14 mouse cellular contexts compared by ENCODE assay signal in genomic region chr19:31284581-31284980, GRCm38 (mm10).
DNase-seq lines count a peak whose midpoint lies in the region; ATAC-seq lines count a peak whose summit lies in the region.
"Had no signal": no experiment of that assay in that cellular context is flagged by ENCODE, and none has a peak within 500 bp of the region (broad histone marks: within the 10 kb centered on the region; RNA-seq: fewer than 3 reads in every experiment).

No protein-coding gene starts in this region.

- no peaks in the 10 kb centered on the region for H3K27me3 ChIP-seq in kidney, embryonic 16.5 days (ENCODE audit: insufficient read depth, low read length)
- H3K27me3 ChIP-seq in kidney, embryonic 15.5 days = no peaks in the 10 kb centered on the region
- H3K27me3 ChIP-seq: heart, embryonic 15.5 days; limb, embryonic 12.5 days had no signal

- H3K36me3 ChIP-seq in kidney, embryonic 16.5 days (ENCODE audit: insufficient read depth, low read length) = no peaks in the 10 kb centered on the region
- no peaks in the 10 kb centered on the region for H3K36me3 ChIP-seq in kidney, embryonic 15.5 days
- H3K36me3 ChIP-seq: heart, embryonic 15.5 days; limb, embryonic 12.5 days had no signal

- no peaks in the 10 kb centered on the region for H3K9me3 ChIP-seq in kidney, embryonic 16.5 days (ENCODE audit: low read length)
- H3K9me3 ChIP-seq in kidney, embryonic 15.5 days (replicated peaks) = no peaks in the 10 kb centered on the region
- H3K9me3 ChIP-seq: heart, embryonic 15.5 days; limb, embryonic 12.5 days had no signal

- H3K4me3 ChIP-seq in kidney, embryonic 16.5 days (ENCODE audit: low read length) = no peak overlapping the region
- H3K4me3 ChIP-seq in kidney, embryonic 15.5 days (replicated peaks) = no peak overlapping the region
- H3K4me3 ChIP-seq: heart, embryonic 15.5 days; limb, embryonic 12.5 days had no signal

- no peaks in the 10 kb centered on the region for H3K4me1 ChIP-seq in kidney, embryonic 16.5 days (ENCODE audit: insufficient read depth, low read length)
- no peaks in the 10 kb centered on the region for H3K4me1 ChIP-seq in kidney, embryonic 15.5 days
- H3K4me1 ChIP-seq: heart, embryonic 15.5 days; limb, embryonic 12.5 days had no signal

- ATAC-seq in kidney, embryonic 16.5 days (ENCODE audit: low FRiP score, low TSS enrichment) = no peak
- ATAC-seq in kidney, embryonic 15.5 days (replicated peaks; ENCODE audit: low FRiP score) = no peak

- no peak overlapping the region for H3K9ac ChIP-seq in kidney, embryonic 16.5 days (replicated peaks; ENCODE audit: low read length)
- no peak overlapping the region for H3K9ac ChIP-seq in kidney, embryonic 15.5 days
- H3K9ac ChIP-seq: heart, embryonic 15.5 days; limb, embryonic 12.5 days had no signal

- DNase-seq in layer of hippocampus, adult 18-20 months (ENCODE audit: low spot score in 2 of 2) = peak; percentile 3 to 20
- DNase-seq in layer of hippocampus, adult 8-10 months (ENCODE audit: low spot score in 2 of 2) = no peak
- peak; percentile 73 for DNase-seq in 3T3-L1 (ENCODE audit: low read depth, low spot score)
- DNase-seq in Muller cell, postnatal 12 days (ENCODE audit: inconsistent ontology term) = peak; percentile 77
- DNase-seq in hindlimb bud, embryonic 11.5 days (ENCODE audit: extremely low spot score, low read depth, low spot score) = peak; percentile 42
- no peak for DNase-seq in thymus, postnatal 0 days (ENCODE audit: low spot score)
- DNase-seq: cerebellum, adult 9-11 months; gastrocnemius, postnatal 36 days; kidney, postnatal 36 days; lung, adult 18-20 months had no signal

- no peak overlapping the region for H3K4me2 ChIP-seq in kidney, embryonic 16.5 days (replicated peaks; ENCODE audit: low read depth, low read length)
- no peak overlapping the region for H3K4me2 ChIP-seq in kidney, embryonic 15.5 days
- H3K4me2 ChIP-seq: heart, embryonic 15.5 days; limb, embryonic 12.5 days had no signal

- no peak overlapping the region for H3K27ac ChIP-seq in kidney, embryonic 16.5 days (ENCODE audit: low read length)
- no peak overlapping the region for H3K27ac ChIP-seq in kidney, embryonic 15.5 days
- H3K27ac ChIP-seq: heart, embryonic 15.5 days; limb, embryonic 12.5 days had no signal

- 51% methylated on average over 3 of the region's 3 CpGs for WGBS in kidney, embryonic 16.5 days
- WGBS in kidney, embryonic 15.5 days = 50% methylated on average over 3 of the region's 3 CpGs

Comparison
In these comparisons a context has a peak if more than half of its experiments do, and no peak if none do; other contexts are left out.
1. DNase-seq: peak in layer of hippocampus, adult 18-20 months (2 of 2), 3T3-L1 (single experiment), Muller cell, postnatal 12 days (single experiment) and hindlimb bud, embryonic 11.5 days (single experiment); none in layer of hippocampus, adult 8-10 months (0 of 2) and thymus, postnatal 0 days (single experiment).